ENCODE assay signal across 8 mouse cellular contexts in genomic region chr5:63812509-63812865, GRCm38 (mm10). TPM values are rescaled to one million over a fixed set of nuclear protein-coding genes. Genes with fewer than 3 reads are reported as not detected.
A peak's percentile ranks its signal among the peaks of the same experiment; 100 is the strongest.
DNase-seq lines count a peak whose midpoint lies in the region; ATAC-seq lines count a peak whose summit lies in the region.

No protein-coding gene starts in this region.

- H3K36me3 ChIP-seq in heart, embryonic 16.5 days (ENCODE audit: control insufficient read depth, insufficient read depth) = no peaks in the 10 kb centered on the region
- no peaks in the 10 kb centered on the region for H3K36me3 ChIP-seq in hindbrain, embryonic 12.5 days
- H3K36me3 ChIP-seq in midbrain, embryonic 10.5 days = no peaks in the 10 kb centered on the region

- H3K27me3 ChIP-seq in heart, embryonic 16.5 days (ENCODE audit: control insufficient read depth, insufficient read depth, low read length) = peaks cover 17% of the 10 kb centered on the region
- H3K27me3 ChIP-seq in hindbrain, embryonic 12.5 days = peaks cover 24% of the 10 kb centered on the region
- H3K27me3 ChIP-seq in midbrain, embryonic 10.5 days (ENCODE audit: low read depth, poor library complexity, severe bottlenecking) = peaks cover 31% of the 10 kb centered on the region

- no peak for ATAC-seq in heart, embryonic 16.5 days (replicated peaks; ENCODE audit: extremely low read depth, insufficient read depth, low FRiP score)
- 0 out of 2 replicates have a peak, but pooled peaks have one; percentile 11 for ATAC-seq in common myeloid progenitor, adult 5-6 weeks (replicated peaks; ENCODE audit: low read depth, poor library complexity, severe bottlenecking)
- no peak for ATAC-seq in hindbrain, embryonic 12.5 days (ENCODE audit: low FRiP score)
- no peak; the same call in 1 of the 2 replicates for ATAC-seq in cerebellum, adult (ENCODE audit: insufficient number of reproducible peaks, low FRiP score, low TSS enrichment)
- no peak for ATAC-seq in erythroid progenitor cell, adult 5-6 weeks (replicated peaks; ENCODE audit: low FRiP score, poor library complexity, severe bottlenecking)

- peak overlapping the region; percentile 51 for H3K4me3 ChIP-seq in heart, embryonic 16.5 days (ENCODE audit: low read length)
- H3K4me3 ChIP-seq in hindbrain, embryonic 12.5 days = peak overlapping the region; percentile 49
- peak overlapping the region; percentile 65 for H3K4me3 ChIP-seq in midbrain, embryonic 10.5 days

- H3K4me1 ChIP-seq in heart, embryonic 16.5 days (ENCODE audit: control insufficient read depth, insufficient read depth, low read length) = peaks cover 5% of the 10 kb centered on the region; the same call in 1 of the 2 replicates
- H3K4me1 ChIP-seq in hindbrain, embryonic 12.5 days = 0 out of 2 replicates have a peak, but pooled peaks cover 2% of the 10 kb centered on the region
- peaks cover 10% of the 10 kb centered on the region for H3K4me1 ChIP-seq in midbrain, embryonic 10.5 days

- H3K4me2 ChIP-seq in heart, embryonic 16.5 days (ENCODE audit: low read depth, low read length) = peak overlapping the region; percentile 81
- H3K4me2 ChIP-seq in hindbrain, embryonic 12.5 days (replicated peaks) = peak overlapping the region; percentile 84

- WGBS in heart, embryonic 16.5 days = 1% methylated on average over 26 of the region's 26 CpGs
- WGBS in hindbrain, embryonic 12.5 days = under 1% methylated on average over 26 of the region's 26 CpGs
- WGBS in midbrain, embryonic 10.5 days = 3% methylated on average over 26 of the region's 26 CpGs

- no peak for DNase-seq in heart, postnatal 4 days
- DNase-seq in midbrain, embryonic 10.5 days (ENCODE audit: low spot score) = no peak
- no peak for DNase-seq in right cerebral cortex, postnatal 36 days (ENCODE audit: low spot score in 2 of 2)

- no peak overlapping the region for H3K27ac ChIP-seq in heart, embryonic 16.5 days (ENCODE audit: low read length)
- H3K27ac ChIP-seq in hindbrain, embryonic 12.5 days = no peak overlapping the region
- H3K27ac ChIP-seq in midbrain, embryonic 10.5 days (replicated peaks) = peak overlapping the region; percentile 72; the same call in 1 of the 2 replicates

- 0 out of 2 replicates have a peak, but pooled peaks cover 3% of the 10 kb centered on the region for H3K9me3 ChIP-seq in heart, embryonic 16.5 days (replicated peaks; ENCODE audit: control insufficient read depth, low read length)
- H3K9me3 ChIP-seq in hindbrain, embryonic 12.5 days (replicated peaks) = no peaks in the 10 kb centered on the region
- no peaks in the 10 kb centered on the region for H3K9me3 ChIP-seq in midbrain, embryonic 10.5 days (replicated peaks)

- peak overlapping the region; percentile 59 for H3K9ac ChIP-seq in heart, embryonic 16.5 days (ENCODE audit: low read length)
- H3K9ac ChIP-seq in hindbrain, embryonic 12.5 days = peak overlapping the region; percentile 58

RNA-seq across cellular contexts. Expression of gene 0610040J01Rik, which starts 0.3 kb away (rescaled TPM):
- 1.5 and 3.0 TPM in 2 replicates for polyA plus RNA-seq in heart, embryonic 16.5 days (2015; fragmentation: Nextera tagmentation; extraction: Ambion mirVana)
- total RNA-seq in heart, postnatal 4 days (2021) = under 1 TPM; 0.64 to 0.77 TPM
- total RNA-seq in common myeloid progenitor, adult 5-6 weeks (2017) = 1.6 and 2.4 TPM in 2 replicates
- polyA plus RNA-seq in hindbrain, embryonic 12.5 days (2016; fragmentation: Nextera tagmentation; extraction: Ambion mirVana) = 3.3 and 4.8 TPM in 2 replicates
- 1.2 and 1.7 TPM in 2 replicates for polyA plus RNA-seq in midbrain, embryonic 10.5 days (2016; fragmentation: Nextera tagmentation; extraction: Ambion mirVana)
- 12.2 TPM in 1 of 2 replicates, not detected in the other for total RNA-seq in erythroid progenitor cell, adult 5-6 weeks (2015; ENCODE audit: low replicate concordance)
- 0.13 TPM in 1 of 2 replicates, not detected in the other for total RNA-seq in erythroid progenitor cell, adult 5-6 weeks (2017; ENCODE audit: low replicate concordance)
